Mouse (Mus musculus): ENCODE data around the gene Impdh2.
"Not testable (repeated sequence)": the region's sequence is repeated elsewhere in the genome, so short reads cannot be mapped to it uniquely, and the experiment has no call there.

The Impdh2 gene

DNA sequence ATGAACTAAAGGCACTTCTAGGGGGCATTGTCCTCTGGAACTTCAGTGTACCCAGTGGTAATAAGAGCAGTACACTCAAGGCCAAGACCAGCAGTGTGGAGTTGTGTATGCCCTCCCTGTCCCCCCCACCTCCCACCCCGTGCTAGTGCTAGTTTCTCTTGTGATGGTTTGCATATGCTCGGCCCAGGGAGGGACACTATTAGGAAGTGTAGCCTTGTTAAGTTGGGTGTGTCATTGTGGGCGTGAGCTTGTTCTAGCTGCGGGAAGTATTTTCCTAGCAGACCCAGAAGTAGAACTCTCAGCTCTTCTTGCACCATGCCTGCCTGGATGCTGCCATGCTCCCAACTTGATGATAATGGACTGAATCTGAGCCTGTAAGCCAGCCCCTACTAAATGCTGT lies 41.9 kb downstream of the Impdh2 start:
- no peak for DNase-seq (ENCODE audit: low read depth, low spot score)

DNA sequence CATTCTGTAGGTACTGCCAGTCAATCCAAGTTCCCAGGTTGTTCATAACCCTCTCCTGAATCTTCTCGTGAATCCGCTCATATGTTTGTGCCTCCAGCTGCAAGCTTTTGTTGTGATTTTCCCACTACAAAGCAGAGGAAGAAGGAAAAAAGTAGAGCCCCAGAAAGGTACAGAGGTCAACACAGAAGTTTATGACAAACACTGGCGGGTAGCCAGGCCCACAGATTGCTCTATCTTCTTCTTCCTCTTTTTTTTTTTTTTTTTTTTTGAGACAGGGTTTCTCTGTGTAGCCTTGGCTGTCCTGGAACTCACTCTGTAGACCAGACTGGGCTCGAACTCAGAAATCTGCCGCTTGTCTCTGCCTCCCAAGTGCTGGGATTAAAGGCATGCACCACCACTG lies 47.8 kb downstream of the Impdh2 start:
- not testable (repeated sequence) for DNase-seq (ENCODE audit: low read depth, low spot score)

- no peak for DNase-seq (ENCODE audit: low read depth, low spot score)
Measured at GRCm38 (mm10) chr9:108608889-108609288, 48.8 kb downstream of the Impdh2 start.

- DNase-seq (ENCODE audit: low read depth, low spot score): no peak
Measured at GRCm38 (mm10) chr9:108611488-108611887, 51.4 kb downstream of the Impdh2 start.
